Mouse (Mus musculus): Measurements from ENCODE around the gene Ercc1.

Gene Ercc1

DNA sequence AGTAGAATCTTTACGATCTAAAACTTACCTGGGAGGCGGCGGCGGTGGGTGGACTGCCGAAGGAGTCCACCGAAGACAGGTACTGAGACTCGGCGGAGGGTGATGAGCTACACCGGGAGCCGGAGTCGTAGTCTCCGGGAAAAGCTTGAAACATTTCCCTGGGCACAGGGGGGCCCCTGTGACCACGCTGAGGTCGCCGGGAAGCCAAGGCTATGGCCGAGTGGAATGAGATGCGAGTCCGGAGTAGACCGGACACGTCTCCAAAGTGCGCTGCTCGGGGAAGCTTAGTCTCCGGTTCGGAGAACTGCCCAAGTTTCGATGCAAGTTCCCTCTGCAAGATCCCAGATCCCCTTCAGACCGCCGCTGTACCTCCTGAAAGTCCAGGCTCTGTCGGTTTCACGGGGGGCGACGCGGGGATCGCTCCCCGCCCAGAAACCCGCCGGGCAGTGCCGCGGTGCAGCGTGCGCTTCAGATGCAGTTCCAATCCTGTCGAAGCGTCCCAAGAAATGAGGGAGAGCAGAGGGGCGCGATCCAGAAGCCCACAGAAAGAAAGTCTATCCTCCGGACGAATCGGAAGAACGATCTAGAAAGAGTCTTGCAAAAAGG lies 35.2 kb upstream of the Ercc1 start:
- DNase-seq (ENCODE audit: low read depth) = peak; percentile 7

DNA sequence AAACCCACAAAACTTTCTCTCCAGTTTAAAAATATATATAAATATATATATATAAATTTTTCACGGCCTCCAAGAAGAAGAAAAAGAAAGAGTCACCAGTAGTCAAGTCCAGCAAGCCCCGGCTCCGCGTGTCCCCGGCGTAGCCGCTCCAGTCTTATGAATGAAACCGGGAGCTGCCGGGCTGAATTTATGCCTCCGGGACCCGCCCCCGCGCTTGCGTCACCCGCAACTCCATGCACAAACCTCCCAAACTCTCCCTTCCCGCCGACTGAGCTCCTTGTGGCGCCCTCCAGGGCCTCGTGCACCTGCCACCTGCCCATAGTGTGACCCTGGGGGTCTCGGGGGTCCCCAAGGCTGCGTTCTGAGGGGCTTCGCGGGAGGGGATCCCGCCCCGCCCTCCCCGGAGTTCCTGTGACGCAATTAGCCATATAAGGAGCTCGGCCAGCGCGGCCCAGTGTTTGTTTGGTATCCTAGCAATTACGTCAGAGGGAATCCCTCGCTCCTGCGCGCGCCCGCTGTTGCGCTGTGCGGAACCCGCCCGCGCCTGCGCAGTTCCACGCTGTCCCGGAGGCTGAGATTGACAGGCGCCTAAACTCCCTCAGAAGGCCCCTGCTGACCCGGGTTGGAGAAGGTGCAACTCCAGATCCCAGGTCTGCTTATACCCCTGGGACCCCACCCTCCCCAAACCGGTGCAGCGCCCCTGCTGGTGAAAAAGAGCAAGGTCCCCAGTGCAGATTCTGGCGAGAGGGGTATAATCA lies 34.5 kb upstream of the Ercc1 start, which contains the start of gene Fosb:
Gene Fosb (minus strand): TSS at position 168 of the 758 bp plus-strand sequence.
- DNase-seq (ENCODE audit: low read depth) = peak; percentile 98

DNA sequence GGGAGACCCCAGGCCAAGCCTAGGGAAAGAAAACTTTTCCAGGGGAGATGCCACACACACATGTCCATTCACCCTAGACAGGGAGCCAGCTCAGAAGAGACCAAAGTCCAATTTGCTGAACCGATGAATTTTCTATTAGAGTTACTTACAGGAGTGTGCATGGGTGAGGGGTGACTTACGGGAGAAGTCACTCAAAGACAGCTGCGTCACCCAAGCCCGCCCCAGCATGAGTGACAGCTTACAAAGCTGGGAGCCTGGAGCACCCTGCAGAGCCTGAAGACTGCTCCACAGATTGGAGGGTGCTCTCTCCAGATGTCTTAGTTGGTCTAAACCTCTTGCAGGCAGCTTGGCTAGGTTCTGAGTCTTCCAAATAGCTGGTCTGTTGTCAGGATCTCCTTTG lies 32.6 kb upstream of the Ercc1 start:
- DNase-seq (ENCODE audit: low read depth) = no peak

DNA sequence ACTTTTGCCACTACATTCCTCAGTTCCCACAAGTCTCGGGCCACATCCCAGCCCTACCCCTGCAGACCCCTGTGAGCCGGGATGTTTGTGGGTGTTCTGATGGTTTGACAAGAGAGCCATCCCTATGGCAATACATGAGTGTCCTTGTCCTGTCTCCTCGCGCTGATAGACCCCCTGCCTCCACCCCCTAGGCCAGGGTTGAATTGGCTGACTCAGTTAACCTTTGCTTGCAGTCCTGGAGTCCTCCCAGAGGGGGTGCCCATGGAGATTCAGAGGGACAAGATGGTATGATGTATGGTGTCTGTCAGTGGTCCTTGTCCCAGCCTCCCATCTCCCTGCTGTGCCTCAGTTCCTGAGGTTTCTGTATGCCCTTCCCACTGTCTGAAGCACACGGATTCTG lies 30.5 kb upstream of the Ercc1 start:
- no peak for DNase-seq (ENCODE audit: low read depth)

DNA sequence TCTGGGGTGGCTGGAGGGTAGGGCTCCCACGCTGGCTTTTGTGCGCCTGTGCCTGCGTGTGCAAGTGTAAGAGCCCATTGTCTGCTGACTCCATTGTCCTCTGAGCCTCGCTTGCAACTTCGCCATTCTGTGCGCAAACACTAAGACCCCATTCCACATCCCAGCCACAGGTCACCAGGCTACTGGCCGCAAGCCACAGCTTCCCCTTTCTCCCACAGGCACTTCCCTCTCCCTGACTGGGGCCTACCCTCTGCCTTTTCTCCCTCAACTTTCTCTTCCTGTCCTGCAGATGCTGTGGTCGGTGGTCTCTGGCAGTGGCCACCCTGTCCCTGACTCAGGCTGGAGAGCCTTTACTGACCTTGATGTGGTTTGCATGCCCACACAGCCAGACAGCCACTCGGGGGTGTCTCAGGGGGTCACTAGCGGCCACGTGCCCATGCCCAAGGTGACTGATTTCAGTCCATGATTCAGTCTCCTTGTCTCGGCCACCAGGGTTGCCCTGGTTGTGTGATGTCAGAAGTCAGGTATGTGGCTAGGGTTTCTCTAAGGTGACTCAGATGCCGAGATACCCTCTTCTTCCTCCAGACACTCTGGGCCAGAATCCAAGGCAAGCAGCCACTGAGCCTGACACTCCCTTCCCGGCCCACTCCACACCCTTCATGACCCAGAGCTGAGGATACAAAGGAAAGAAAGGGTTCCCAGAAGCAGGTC lies 28.0 kb upstream of the Ercc1 start:
- DNase-seq (ENCODE audit: low read depth) = peak; percentile 61

DNA sequence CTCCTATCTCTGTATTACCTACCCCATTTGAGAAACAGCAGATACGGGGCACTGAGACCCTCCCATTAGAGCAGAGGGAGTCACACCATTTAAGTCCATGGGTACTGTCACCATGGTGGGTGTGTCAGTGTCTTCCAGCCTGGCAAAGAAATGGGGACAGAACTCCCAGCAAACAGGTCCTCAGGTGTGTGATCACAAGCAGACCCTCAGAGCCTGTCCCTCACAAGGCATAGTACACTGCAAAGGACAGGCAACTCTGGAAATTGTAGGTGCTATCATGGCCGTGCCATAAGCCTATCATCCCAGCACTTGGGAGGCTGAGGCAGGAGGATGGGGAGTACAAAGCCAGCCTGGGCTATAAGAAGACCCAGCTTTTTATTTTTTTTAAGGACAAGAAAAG lies 26.4 kb upstream of the Ercc1 start:
- no peak for DNase-seq (ENCODE audit: low read depth)

DNA sequence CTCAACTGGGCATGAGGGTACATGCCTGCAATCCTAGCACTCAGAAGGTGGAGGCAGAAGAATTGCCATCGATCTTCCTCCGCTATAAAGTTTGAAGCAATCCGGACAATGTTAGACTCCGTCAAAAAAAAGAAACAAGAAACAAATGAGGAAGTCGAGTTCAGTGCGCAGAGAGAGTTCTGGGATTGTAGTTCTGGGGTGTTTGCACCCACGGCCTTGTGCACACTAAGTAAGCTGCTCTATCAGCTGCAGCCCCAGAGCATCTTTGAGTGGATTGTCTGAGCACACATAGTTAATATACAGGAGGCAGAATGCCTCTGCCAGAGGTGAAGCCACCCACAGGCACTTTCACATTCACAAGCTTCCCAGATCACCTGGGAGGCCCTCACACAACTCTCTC lies 25.9 kb upstream of the Ercc1 start:
- no peak for DNase-seq (ENCODE audit: low read depth)

DNA sequence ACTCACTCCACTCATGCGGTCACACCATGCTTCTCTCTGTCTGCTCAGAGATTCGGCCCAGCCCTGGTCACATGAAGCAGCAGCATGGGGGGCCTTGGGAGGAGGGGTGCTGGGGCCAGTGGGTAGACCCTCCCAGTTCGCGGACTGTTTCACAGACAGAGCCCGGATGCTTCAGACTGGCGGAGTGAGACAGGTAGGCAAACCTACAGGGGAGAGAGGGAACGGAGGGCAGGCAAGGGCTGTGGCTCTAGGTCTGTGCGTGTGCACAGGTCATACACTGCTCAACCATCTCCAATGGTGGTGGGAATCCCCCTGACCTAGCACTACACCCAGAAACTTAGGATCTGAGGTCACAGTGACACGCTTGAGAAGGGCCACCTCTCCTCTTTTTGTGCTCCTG lies 25.1 kb upstream of the Ercc1 start:
- DNase-seq (ENCODE audit: low read depth) = peak; percentile 11

DNA sequence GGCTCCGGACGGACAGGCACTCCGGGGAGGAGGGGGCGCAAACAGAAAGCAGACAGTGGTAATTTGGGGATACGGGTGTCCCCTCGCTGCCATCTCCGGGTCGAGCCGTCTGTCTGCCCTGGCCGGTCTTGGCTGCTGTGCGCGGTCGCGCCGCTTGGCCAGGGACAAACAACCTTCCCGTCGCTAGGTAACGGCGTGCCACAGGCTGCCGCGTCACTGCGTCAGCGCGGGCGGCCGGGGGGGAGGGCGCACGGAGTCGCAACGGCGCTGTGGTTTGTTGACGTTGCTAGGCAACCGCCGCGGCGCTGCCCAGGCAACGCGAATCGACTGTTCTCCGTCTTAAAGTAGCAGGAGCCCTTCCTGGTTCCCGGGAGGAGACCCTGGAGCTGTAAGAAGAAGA lies 24.7 kb upstream of the Ercc1 start:
- DNase-seq (ENCODE audit: low read depth) = peak; percentile 98

DNA sequence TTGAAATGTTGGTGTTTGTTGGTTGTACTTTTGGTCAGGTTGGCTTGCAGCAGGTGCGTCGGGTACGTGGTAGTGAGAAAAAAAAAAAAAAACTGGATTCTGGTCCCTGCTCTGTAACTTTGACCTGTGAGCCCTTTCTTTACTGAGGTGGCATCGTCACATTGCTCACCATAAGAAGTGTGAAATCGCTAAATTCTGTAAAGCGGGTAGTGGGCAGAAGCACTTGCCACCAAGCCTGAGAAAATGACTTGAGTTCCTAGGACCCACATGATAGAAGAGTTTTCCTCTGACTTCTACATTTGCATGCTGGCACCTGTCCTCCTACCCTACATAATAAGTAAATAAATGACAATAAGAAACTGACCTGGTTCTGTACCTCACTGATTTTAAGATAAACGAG lies 23.9 kb upstream of the Ercc1 start:
- DNase-seq (ENCODE audit: low read depth) = no peak

DNA sequence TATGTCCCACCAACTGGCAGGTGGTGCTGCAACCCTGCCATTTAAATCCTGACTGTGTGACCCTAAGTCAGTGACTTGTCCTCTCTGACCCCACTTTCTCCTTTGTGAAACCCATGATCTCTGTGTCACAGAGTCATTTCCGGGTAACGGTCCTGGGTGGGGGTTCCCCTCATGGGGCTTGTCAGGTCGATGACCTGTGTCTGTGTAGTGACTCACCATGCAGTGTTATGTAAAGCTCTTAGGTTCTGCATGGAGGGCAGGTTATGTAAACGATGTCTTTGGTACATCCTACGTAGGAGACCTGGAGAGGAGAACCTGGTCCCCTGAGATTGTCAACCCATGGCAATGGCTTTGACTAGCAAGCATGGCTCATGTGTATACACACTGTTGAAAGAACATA lies 23.1 kb upstream of the Ercc1 start:
- no peak for DNase-seq (ENCODE audit: low read depth)

DNA sequence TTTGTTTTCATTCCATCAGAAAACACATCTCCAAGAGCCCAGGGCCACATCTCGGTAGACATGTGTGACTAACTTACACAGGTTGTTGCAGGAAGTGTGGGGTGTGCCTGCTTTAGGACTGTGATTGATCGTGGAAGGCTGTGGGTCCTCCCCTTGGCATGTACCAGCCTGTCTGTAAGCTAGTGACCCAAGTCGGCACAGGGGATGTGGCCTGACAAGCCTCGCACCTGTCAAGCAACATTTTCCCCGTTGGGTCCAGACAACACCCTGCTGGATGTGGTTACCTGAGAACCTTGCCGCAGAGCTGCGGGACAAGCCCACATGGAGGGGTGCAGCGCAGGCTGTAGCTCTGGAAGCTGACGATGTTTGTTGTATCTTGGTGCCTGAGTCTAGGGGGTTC lies 22.1 kb upstream of the Ercc1 start:
- no peak for DNase-seq (ENCODE audit: low read depth)

DNA sequence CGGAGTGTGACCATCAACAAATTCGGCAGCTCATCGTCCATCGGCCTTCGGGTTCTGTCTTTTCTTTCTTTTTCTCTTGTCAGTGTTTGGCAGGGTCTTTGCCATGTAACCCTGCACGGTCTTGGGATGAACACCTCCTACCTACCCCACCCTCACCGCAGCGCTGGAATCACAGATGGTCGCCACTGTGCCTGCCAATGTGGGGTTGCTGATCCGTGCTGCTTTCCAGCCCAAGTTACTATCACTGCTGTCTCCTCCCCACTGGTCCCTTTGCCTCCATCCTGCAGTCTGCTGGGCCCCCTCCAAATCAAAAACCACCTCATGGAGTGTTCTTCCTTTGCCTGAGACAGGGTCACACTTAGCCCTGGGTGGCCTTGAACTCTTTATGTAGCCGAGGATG lies 20.4 kb upstream of the Ercc1 start:
- no peak for DNase-seq (ENCODE audit: low read depth)

DNA sequence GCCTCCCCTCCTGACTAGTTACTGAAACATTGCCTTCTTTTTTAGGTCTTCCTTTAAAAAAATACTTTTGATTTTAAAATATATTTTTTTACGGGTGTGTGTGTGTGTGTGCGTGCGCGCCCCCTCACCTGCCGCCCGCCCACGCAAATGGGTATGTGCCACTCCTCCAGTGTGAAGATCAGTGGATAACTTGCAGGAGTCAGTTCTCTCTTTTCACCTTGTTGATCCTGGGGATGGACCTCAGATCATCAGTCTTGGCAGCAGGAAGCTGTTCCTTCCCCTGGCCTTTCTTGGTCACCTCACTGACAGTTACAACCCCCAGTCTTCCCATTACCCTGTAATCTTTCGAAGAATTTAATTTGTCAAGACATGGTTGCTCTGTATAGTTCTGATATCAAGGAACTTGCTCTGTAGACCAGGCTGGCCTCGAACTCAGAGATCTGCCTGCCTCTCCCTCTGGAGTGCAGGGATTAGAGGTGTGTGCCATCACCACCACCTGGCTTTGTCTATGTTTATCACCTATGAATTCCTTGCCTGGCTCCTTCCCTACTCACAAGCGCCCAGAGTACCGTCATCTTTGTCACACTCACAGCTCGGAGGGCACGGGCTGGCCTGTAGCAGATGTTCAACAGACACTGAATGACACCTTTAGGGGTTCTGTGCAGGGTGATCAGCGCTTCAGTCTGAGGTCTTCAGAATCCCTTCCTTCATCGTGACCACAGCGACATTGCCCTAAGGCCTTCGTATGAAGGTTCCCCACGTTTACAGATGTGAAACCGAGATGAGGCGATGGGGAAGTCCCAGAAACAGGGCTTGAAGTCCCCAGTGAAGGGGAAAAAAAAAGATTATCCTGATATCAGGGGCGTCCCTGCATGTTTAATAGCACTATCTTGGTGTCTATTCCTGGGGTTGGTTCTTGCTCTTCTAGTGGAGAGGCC lies 19.0 kb upstream of the Ercc1 start:
- DNase-seq (ENCODE audit: low read depth) = no peak

DNA sequence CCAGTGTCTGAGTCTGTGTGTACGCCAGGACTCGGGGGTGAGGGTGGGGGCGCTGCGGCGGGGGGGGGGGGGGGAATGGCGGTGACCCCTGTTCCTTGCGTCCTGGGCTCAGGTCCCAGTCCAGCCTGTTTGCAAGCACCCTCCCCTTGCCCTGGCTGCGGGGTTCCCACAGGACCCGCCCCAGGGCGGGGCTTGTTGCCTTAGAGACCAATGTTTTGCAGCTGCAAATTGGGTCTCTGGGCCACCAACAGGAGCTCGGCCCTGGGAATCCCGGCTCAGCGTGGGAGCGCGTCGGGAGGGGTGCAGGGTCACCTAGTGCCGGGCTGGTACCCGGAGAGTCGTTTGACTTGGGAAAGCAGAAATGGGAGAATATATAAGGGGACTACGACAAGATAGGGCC lies 18.2 kb upstream of the Ercc1 start:
- DNase-seq (ENCODE audit: low read depth) = peak; percentile 81

DNA sequence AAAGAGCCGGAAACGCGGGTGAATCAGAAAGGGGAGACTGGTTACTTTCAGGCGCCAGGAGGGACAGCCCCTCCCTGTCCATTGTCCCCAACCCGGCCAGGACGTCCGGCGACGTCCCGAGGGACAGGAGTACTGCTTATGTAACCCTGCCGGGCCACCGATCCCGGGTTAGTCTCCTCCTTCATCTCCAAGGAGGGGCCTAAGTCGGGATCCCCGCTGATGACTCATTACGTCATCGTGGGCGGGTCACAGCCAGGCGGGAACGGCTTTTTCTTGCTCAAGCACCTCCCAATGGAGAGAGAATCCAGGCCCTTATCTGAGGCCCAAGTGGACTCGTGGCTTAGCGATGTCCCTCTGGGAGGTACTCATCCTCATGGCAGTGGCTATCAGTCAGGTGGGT lies 17.4 kb upstream of the Ercc1 start:
- peak; percentile 94 for DNase-seq (ENCODE audit: low read depth)

DNA sequence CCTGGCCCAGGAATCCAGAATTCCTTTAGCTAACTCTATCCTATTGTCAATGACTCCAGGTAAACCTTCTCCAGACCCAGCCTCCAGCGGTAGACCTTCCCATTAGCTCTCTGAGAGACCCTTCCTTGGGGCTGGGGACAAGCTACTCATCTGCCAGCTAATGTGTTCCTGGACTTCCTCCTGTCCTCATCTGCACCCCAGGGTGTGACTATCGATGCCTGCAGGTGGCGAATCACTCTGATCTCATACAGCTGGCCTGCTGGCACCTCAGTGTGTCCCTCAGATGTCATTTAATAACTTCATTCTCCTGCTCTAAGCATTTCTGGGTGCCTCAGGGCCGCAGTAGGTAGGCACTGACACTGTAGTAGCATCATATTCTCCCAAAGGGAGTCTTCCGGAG lies 16.8 kb upstream of the Ercc1 start:
- no peak for DNase-seq (ENCODE audit: low read depth)

DNA sequence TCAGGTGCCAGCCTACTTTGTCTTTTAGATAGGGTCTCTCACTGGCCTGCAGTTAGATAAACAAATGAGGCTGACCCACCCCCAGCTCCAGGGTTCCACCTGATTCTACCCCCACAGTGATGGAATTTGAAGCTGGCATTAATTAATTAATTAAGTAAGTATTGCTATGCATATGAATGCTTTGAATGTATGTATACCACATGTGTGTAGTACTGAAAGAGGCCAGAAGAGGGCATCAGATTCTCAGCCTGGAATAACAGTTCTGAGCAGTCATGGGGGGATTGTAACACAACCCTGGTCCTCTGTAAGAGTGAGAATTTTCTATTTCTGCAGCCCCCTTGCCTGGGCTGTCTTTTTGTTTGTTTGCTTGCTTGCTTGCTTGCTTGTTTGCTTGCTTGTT lies 16.2 kb upstream of the Ercc1 start:
- DNase-seq (ENCODE audit: low read depth) = peak; percentile 41

DNA sequence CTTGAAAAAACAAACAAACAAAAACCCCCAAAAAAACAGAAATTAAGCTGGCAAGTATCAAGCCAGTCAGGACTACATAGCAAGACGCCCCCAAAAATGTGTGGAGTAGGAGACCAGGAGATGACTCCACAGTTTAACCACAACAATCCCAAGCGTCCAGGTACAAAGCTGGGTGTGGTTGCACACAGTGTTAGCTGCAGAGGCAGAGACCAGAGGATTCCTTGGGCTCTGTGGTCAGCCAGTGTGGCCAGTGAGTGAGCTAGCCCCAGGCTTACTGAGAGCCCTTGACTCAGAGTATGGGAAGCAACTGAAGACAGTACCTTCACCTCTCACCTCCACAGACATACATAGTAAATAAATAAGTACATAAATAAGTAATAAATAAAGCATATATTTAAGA lies 12.7 kb upstream of the Ercc1 start:
- DNase-seq (ENCODE audit: low read depth) = peak; percentile 10

DNA sequence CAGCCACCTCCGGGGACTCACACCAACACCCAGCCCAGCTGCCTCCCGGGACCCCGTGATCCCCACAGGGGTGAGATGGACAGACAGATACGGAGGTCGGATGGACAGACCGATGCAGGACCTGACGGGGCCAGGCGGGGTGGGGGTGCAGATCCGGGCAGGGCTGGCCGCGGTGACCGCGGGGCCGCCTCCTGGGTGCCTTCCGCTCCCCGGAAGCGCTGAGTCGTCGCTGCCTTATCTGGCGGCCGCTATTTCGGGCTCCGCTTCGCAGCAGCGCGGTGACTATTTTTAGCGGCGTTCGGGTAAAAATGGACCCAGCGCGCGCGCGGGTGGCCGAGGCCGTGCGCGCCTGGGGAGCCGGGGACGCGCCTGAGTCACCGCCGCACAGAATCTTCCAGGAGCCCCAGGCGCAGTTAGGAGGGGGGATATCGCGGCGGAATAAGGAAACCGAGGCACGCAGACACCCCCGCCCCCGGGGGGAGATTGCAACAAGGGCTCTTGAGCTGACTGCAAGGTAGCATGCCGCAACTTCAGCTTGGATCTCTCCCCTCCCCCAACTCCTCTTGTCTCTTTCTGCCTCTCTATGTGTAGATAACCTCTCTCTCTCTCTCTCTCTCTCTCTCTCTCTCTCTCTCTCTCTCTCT lies 11.7 kb upstream of the Ercc1 start:
- peak; percentile 89 for DNase-seq (ENCODE audit: low read depth)

DNA sequence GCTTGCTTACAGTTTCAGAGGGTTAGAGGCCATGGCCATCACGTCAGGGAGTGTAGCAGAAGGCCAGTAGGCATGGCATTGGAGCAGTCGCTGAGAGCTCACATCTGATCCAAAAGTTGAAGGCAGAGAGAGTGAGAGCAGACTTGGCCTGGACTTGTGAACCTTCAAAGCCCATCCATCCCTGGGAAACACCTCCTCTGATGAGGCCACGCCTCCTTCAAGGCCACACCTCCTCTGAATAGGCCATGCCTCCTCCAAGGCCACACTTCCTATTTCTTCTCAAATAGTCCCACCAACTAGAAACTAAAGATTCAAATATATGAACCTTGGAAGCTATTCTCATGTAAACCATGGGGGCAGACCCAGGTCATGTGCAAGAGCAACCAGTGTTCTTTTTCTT lies 9.0 kb upstream of the Ercc1 start:
- peak; percentile 42 for DNase-seq (ENCODE audit: low read depth)

DNA sequence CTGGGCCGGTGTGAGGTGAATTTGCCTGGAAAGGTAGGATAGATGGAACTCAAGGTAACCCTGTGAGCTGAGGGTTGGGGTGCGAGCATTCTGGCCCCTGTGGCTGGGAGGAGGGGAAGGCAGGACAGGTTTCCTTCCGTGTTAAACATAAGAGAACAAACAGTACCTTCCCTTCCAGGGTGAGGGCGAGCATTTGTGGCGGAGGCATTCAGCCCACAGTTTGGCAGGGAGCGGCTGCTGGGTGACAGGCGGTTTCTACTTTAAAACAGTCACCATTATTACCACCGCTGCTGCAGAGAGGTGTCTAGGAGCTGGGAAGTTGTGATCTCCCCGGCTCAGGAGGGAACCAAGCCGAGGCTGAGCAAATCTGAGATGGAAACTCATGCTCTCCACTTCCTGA lies 7.5 kb upstream of the Ercc1 start:
- DNase-seq (ENCODE audit: low read depth) = no peak
